Mouse (Mus musculus): ENCODE results near the gene Efhd1.

DNA sequence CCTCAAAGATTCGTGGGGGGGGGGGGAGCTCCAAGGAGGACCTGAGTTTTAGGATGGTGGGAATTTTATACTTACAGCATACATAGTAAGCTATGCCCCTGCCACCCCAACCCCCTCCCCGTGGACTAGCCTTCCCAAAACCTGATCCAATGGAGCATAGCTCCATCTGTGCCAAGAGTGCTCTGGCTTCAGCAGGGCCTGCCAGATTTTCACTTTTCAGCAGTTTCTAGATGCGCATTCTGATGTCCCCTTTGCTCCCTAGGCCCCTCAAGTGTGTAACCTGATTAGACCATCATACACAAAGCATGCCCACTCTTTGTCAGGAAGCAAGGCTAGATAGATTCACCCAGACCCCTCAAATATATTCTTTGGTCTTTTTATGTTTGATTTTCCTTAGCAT is 6.0 kb downstream of the Efhd1 start:
- no peak for TF ChIP-seq CTCF (IDR thresholded peaks at IDR 0.05; ENCODE audit: low read depth, low read length)
- TF ChIP-seq TAL1 (conservative IDR thresholded peaks at IDR 0.05; ENCODE audit: low read depth, low read length), result no peak
- no peak for TF ChIP-seq POLR2AphosphoS5 (IDR thresholded peaks at IDR 0.05; ENCODE audit: insufficient replicate concordance, low read depth, low read length)
- no peak for TF ChIP-seq GATA1 (IDR thresholded peaks at IDR 0.05; ENCODE audit: borderline replicate concordance, low read length)
- no peak for TF ChIP-seq GATA2 (IDR thresholded peaks at IDR 0.05; ENCODE audit: borderline replicate concordance, low read depth, low read length)

All from G1E (cell line).